Mouse (Mus musculus): ENCODE results near the gene Nav2.

DNA sequence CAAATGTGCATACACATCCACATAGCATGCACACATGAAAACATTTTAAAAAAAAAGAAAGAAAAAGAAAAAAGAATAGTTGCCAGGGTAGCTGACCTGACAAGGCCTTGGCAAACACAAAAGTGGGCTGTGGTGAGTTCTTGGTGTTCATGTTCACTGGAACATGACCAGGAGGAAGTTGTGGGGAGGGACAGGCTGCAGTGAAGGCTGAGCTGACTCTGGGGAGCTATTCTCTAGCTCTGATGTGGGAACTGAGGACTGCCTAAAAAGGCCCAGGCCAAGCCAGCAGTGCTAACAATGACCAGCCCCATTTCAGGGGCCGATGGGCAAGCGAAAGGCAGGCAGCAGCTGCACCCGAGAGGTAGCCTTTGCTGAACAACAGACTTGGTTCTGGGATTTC lies 388.6 kb downstream of the Nav2 start:
- TF ChIP-seq CTCF (IDR thresholded peaks at IDR 0.05; ENCODE audit: borderline replicate concordance, control insufficient read depth, extremely low read depth, insufficient read depth, low read length, poor library complexity): no peak
- TF ChIP-seq POLR2A (IDR thresholded peaks at IDR 0.05; ENCODE audit: control insufficient read depth, extremely low read depth, insufficient read depth, low read length, poor library complexity): no peak
